In genomic region chr7:29287481-29287880, GRCm38 (mm10) we compare ENCODE assay signal across 22 mouse cellular contexts. TPM values are rescaled to one million over a fixed set of nuclear protein-coding genes. Genes with fewer than 3 reads are reported as not detected.
DNase-seq lines count a peak whose midpoint lies in the region; ATAC-seq and TF ChIP-seq lines count a peak whose summit lies in the region.
"Had no signal": no experiment of that assay in that cellular context is flagged by ENCODE, and none has a peak within 500 bp of the region (broad histone marks: within the 10 kb centered on the region; RNA-seq: fewer than 3 reads in every experiment).

No protein-coding gene starts in this region.

- no peak overlapping the region for H3K9ac ChIP-seq in intestine, embryonic 16.5 days (ENCODE audit: low read depth, low read length)
- no peak overlapping the region for H3K9ac ChIP-seq in intestine, embryonic 15.5 days
- H3K9ac ChIP-seq in lung, postnatal 0 days (replicated peaks; ENCODE audit: low read depth): no peak overlapping the region
- H3K9ac ChIP-seq: forebrain, embryonic 13.5 days; heart, embryonic 15.5 days; limb, embryonic 13.5 days had no signal

- peak; percentile 14; the same call in 1 of the 2 replicates for ATAC-seq in intestine, embryonic 16.5 days
- no peak for ATAC-seq in intestine, embryonic 15.5 days
- ATAC-seq in lung, postnatal 0 days: no peak
- peak; percentile 26; the same call in 1 of the 2 replicates for ATAC-seq in megakaryocyte progenitor cell, adult 5-6 weeks (replicated peaks; ENCODE audit: poor library complexity)
- ATAC-seq in erythroblast, adult 5-6 weeks (replicated peaks; ENCODE audit: low FRiP score, poor library complexity, severe bottlenecking): no peak
- ATAC-seq: forebrain, embryonic 13.5 days; midbrain, embryonic 16.5 days had no signal

- no peak for DNase-seq in lung, postnatal 0 days (ENCODE audit: low spot score)
- no peak for DNase-seq in lung, postnatal 4 days
- DNase-seq in ES-CJ7 (ENCODE audit: low read depth, low spot score): peak; percentile 80
- no peak for DNase-seq in left cerebral cortex, postnatal 36 days (ENCODE audit: low spot score in 2 of 2)
- DNase-seq: adrenal gland, postnatal 14 days; cerebellum, adult 11-12 months; cerebellum, postnatal 14 days; gastrocnemius, postnatal 14 days; heart, adult 2 months; right cerebral cortex, postnatal 14 days; spleen, adult 18-20 months had no signal

- 85% methylated on average over 7 of the region's 7 CpGs for WGBS in intestine, embryonic 16.5 days
- WGBS in intestine, embryonic 15.5 days: 85% methylated on average over 7 of the region's 7 CpGs
- 77% methylated on average over 7 of the region's 7 CpGs for WGBS in lung, postnatal 0 days

- H3K4me2 ChIP-seq in intestine, embryonic 16.5 days (ENCODE audit: low read depth, low read length): no peak overlapping the region
- H3K4me2 ChIP-seq in intestine, embryonic 15.5 days (replicated peaks): no peak overlapping the region
- H3K4me2 ChIP-seq in lung, postnatal 0 days (replicated peaks; ENCODE audit: low read depth, low read length): no peak overlapping the region
- H3K4me2 ChIP-seq: forebrain, embryonic 13.5 days; heart, embryonic 15.5 days; limb, embryonic 13.5 days had no signal

- H3K9me3 ChIP-seq in intestine, embryonic 16.5 days (ENCODE audit: control insufficient read depth, low read length): no peaks in the 10 kb centered on the region
- no peaks in the 10 kb centered on the region for H3K9me3 ChIP-seq in intestine, embryonic 15.5 days
- H3K9me3 ChIP-seq in lung, postnatal 0 days (ENCODE audit: low read length): no peaks in the 10 kb centered on the region
- H3K9me3 ChIP-seq: forebrain, embryonic 13.5 days; heart, embryonic 15.5 days; limb, embryonic 13.5 days had no signal

- H3K27me3 ChIP-seq in intestine, embryonic 16.5 days (replicated peaks; ENCODE audit: control insufficient read depth, insufficient read depth, low read length): no peaks in the 10 kb centered on the region
- no peaks in the 10 kb centered on the region for H3K27me3 ChIP-seq in intestine, embryonic 15.5 days (replicated peaks)
- no peaks in the 10 kb centered on the region for H3K27me3 ChIP-seq in lung, postnatal 0 days (replicated peaks; ENCODE audit: insufficient read depth, low read length)

- no peak for TF ChIP-seq EP300 in lung, postnatal 0 days (IDR thresholded peaks at IDR 0.05)

- TF ChIP-seq CTCF in lung, postnatal 0 days (IDR thresholded peaks at IDR 0.05): peak; percentile 49

- peaks cover 22% of the 10 kb centered on the region for H3K4me1 ChIP-seq in intestine, embryonic 16.5 days (ENCODE audit: control insufficient read depth, insufficient read depth, low read length)
- peaks cover 24% of the 10 kb centered on the region for H3K4me1 ChIP-seq in intestine, embryonic 15.5 days (replicated peaks)
- peaks cover 7% of the 10 kb centered on the region; the same call in 1 of the 2 replicates for H3K4me1 ChIP-seq in lung, postnatal 0 days (ENCODE audit: insufficient read depth, low read depth, low read length)

- H3K36me3 ChIP-seq in intestine, embryonic 16.5 days (ENCODE audit: control insufficient read depth, insufficient read depth, low read length): no peaks in the 10 kb centered on the region
- no peaks in the 10 kb centered on the region for H3K36me3 ChIP-seq in intestine, embryonic 15.5 days
- H3K36me3 ChIP-seq in lung, postnatal 0 days (ENCODE audit: insufficient read depth, low read length): no peaks in the 10 kb centered on the region
- H3K36me3 ChIP-seq: heart, embryonic 15.5 days; limb, embryonic 13.5 days had no signal

- intact Hi-C loops in left cerebral cortex, postnatal 36 days (cut with DNase I): no loop called here

- no peak overlapping the region for H3K4me3 ChIP-seq in intestine, embryonic 16.5 days (ENCODE audit: low read length)
- no peak overlapping the region for H3K4me3 ChIP-seq in intestine, embryonic 15.5 days (replicated peaks)
- H3K4me3 ChIP-seq in lung, postnatal 0 days (ENCODE audit: low read depth, low read length): no peak overlapping the region
- H3K4me3 ChIP-seq: forebrain, embryonic 13.5 days; heart, adult 2 months; heart, embryonic 15.5 days; limb, embryonic 13.5 days had no signal

- no peak overlapping the region for H3K27ac ChIP-seq in intestine, embryonic 16.5 days (ENCODE audit: low read length)
- no peak overlapping the region for H3K27ac ChIP-seq in intestine, embryonic 15.5 days
- H3K27ac ChIP-seq in lung, postnatal 0 days (ENCODE audit: low read length): no peak overlapping the region
- H3K27ac ChIP-seq: forebrain, embryonic 13.5 days; heart, adult 2 months; heart, embryonic 15.5 days; limb, embryonic 13.5 days had no signal

RNA-seq across cellular contexts. Expression of gene Ppp1r14a, which starts 1.6 kb away (rescaled TPM):
- polyA plus RNA-seq in intestine, embryonic 16.5 days (2015; fragmentation: Nextera tagmentation; extraction: Ambion mirVana): 40.8 and 45.2 TPM in 2 replicates
- polyA plus RNA-seq in intestine, embryonic 15.5 days (2015; fragmentation: Nextera tagmentation; extraction: Ambion mirVana): 44.3 and 50.7 TPM in 2 replicates
- 222 and 246 TPM in 2 replicates for polyA plus RNA-seq in lung, postnatal 0 days (2015; fragmentation: Nextera tagmentation; extraction: Ambion mirVana)
- total RNA-seq in megakaryocyte progenitor cell, adult 5-6 weeks (2015): not detected in 2 replicates
- 1.1 TPM in 1 of 2 replicates, not detected in the other for total RNA-seq in megakaryocyte progenitor cell, adult 5-6 weeks (2017)
- 10 to 100 TPM; 15.9 to 24.7 TPM for total RNA-seq in left cerebral cortex, postnatal 36 days (2021)
- not detected in 2 replicates for total RNA-seq in erythroblast, adult 5-6 weeks (2015; ENCODE audit: low replicate concordance)
- total RNA-seq in erythroblast, adult 5-6 weeks (2017; ENCODE audit: low replicate concordance): not detected in 2 replicates
- total RNA-seq: hematopoietic stem cell, adult 5-6 weeks; neutrophil, adult 5-6 weeks had no signal

RNA-seq across cellular contexts. Expression of gene Spint2, which starts 5.8 kb away (rescaled TPM):
- polyA plus RNA-seq in intestine, embryonic 16.5 days (2015; fragmentation: Nextera tagmentation; extraction: Ambion mirVana): 626 and 672 TPM in 2 replicates
- 633 and 716 TPM in 2 replicates for polyA plus RNA-seq in intestine, embryonic 15.5 days (2015; fragmentation: Nextera tagmentation; extraction: Ambion mirVana)
- 429 and 453 TPM in 2 replicates for polyA plus RNA-seq in lung, postnatal 0 days (2015; fragmentation: Nextera tagmentation; extraction: Ambion mirVana)
- 60.8 and 62.8 TPM in 2 replicates for total RNA-seq in megakaryocyte progenitor cell, adult 5-6 weeks (2015)
- 21.2 and 34.1 TPM in 2 replicates for total RNA-seq in megakaryocyte progenitor cell, adult 5-6 weeks (2017)
- total RNA-seq in left cerebral cortex, postnatal 36 days (2021): 10 to 100 TPM; 23.5 to 26.2 TPM
- total RNA-seq in erythroblast, adult 5-6 weeks (2015; ENCODE audit: low replicate concordance): 15.5 and 18.8 TPM in 2 replicates
- 6.8 and 7.6 TPM in 2 replicates for total RNA-seq in erythroblast, adult 5-6 weeks (2017; ENCODE audit: low replicate concordance)

RNA-seq across cellular contexts. Expression of gene Dpf1, which starts 16.3 kb away (rescaled TPM):
- polyA plus RNA-seq in intestine, embryonic 16.5 days (2015; fragmentation: Nextera tagmentation; extraction: Ambion mirVana): 6.2 and 6.8 TPM in 2 replicates
- 6.7 and 6.8 TPM in 2 replicates for polyA plus RNA-seq in intestine, embryonic 15.5 days (2015; fragmentation: Nextera tagmentation; extraction: Ambion mirVana)
- polyA plus RNA-seq in lung, postnatal 0 days (2015; fragmentation: Nextera tagmentation; extraction: Ambion mirVana): 2.0 and 2.5 TPM in 2 replicates
- 0.05 and 0.73 TPM in 2 replicates for total RNA-seq in megakaryocyte progenitor cell, adult 5-6 weeks (2015)
- 0.10 TPM in 1 of 2 replicates, not detected in the other for total RNA-seq in megakaryocyte progenitor cell, adult 5-6 weeks (2017)
- total RNA-seq in left cerebral cortex, postnatal 36 days (2021): 100 to 1,000 TPM in 1 of 2 experiments, 10 to 100 TPM in 1; 86.6 to 117 TPM
- not detected in 2 replicates for total RNA-seq in erythroblast, adult 5-6 weeks (2015; ENCODE audit: low replicate concordance)
- total RNA-seq in erythroblast, adult 5-6 weeks (2017; ENCODE audit: low replicate concordance): not detected in 2 replicates
- total RNA-seq: neutrophil, adult 5-6 weeks had no signal

RNA-seq across cellular contexts. Expression of gene 2200002D01Rik, which starts 39.2 kb away (rescaled TPM):
- 261 and 264 TPM in 2 replicates for polyA plus RNA-seq in intestine, embryonic 16.5 days (2015; fragmentation: Nextera tagmentation; extraction: Ambion mirVana)
- 178 and 182 TPM in 2 replicates for polyA plus RNA-seq in intestine, embryonic 15.5 days (2015; fragmentation: Nextera tagmentation; extraction: Ambion mirVana)
- 123 and 134 TPM in 2 replicates for polyA plus RNA-seq in lung, postnatal 0 days (2015; fragmentation: Nextera tagmentation; extraction: Ambion mirVana)
- 0.20 TPM in 1 of 2 replicates, not detected in the other for total RNA-seq in megakaryocyte progenitor cell, adult 5-6 weeks (2015)
- 1.4 TPM in 1 of 2 replicates, not detected in the other for total RNA-seq in megakaryocyte progenitor cell, adult 5-6 weeks (2017)
- not detected for total RNA-seq in left cerebral cortex, postnatal 36 days (2021)
- not detected in 2 replicates for total RNA-seq in erythroblast, adult 5-6 weeks (2015; ENCODE audit: low replicate concordance)
- 2.5 TPM in 1 of 2 replicates, not detected in the other for total RNA-seq in erythroblast, adult 5-6 weeks (2017; ENCODE audit: low replicate concordance)
- total RNA-seq: left cerebral cortex, postnatal 10 days had no signal

RNA-seq across cellular contexts. Expression of gene Yif1b, which starts 49.4 kb away (rescaled TPM):
- 83.1 and 83.7 TPM in 2 replicates for polyA plus RNA-seq in intestine, embryonic 16.5 days (2015; fragmentation: Nextera tagmentation; extraction: Ambion mirVana)
- 77.7 and 86.6 TPM in 2 replicates for polyA plus RNA-seq in intestine, embryonic 15.5 days (2015; fragmentation: Nextera tagmentation; extraction: Ambion mirVana)
- 93.9 and 96.2 TPM in 2 replicates for polyA plus RNA-seq in lung, postnatal 0 days (2015; fragmentation: Nextera tagmentation; extraction: Ambion mirVana)
- total RNA-seq in megakaryocyte progenitor cell, adult 5-6 weeks (2015): 75.8 and 77.8 TPM in 2 replicates
- total RNA-seq in megakaryocyte progenitor cell, adult 5-6 weeks (2017): 28.2 and 34.1 TPM in 2 replicates
- total RNA-seq in left cerebral cortex, postnatal 36 days (2021): 10 to 100 TPM; 48.6 to 54.6 TPM
- total RNA-seq in erythroblast, adult 5-6 weeks (2015; ENCODE audit: low replicate concordance): 8.5 and 11.5 TPM in 2 replicates
- 7.0 and 7.2 TPM in 2 replicates for total RNA-seq in erythroblast, adult 5-6 weeks (2017; ENCODE audit: low replicate concordance)

Comparison
In these comparisons a context has a peak if more than half of its experiments do, and no peak if none do; other contexts are left out.
1. ATAC-seq: peak in intestine, embryonic 16.5 days (single experiment) and megakaryocyte progenitor cell, adult 5-6 weeks (single experiment); none in intestine, embryonic 15.5 days (single experiment), lung, postnatal 0 days (single experiment) and erythroblast, adult 5-6 weeks (single experiment).
2. RNA of gene Ppp1r14a, which starts 1.6 kb away (total RNA-seq): 15.9 to 24.7 TPM in left cerebral cortex, postnatal 36 days; 1.1 TPM in megakaryocyte progenitor cell, adult 5-6 weeks and not detected in erythroblast, adult 5-6 weeks; every median in the first group is over 4 times any median in the second.
3. RNA of gene Dpf1, which starts 16.3 kb away (total RNA-seq): 86.6 to 117 TPM in left cerebral cortex, postnatal 36 days; 0.05 to 0.73 TPM in megakaryocyte progenitor cell, adult 5-6 weeks and not detected in erythroblast, adult 5-6 weeks; every median in the first group is over 10 times any median in the second.